Mouse (Mus musculus): ENCODE measurements at regions not wholly inside any gene's neighbourhood (a gene's known extent, or its start where the extent isn't known, plus 50 kb on each side); places are given as distances from the start of the nearest gene placed in this dataset.

- no peak overlapping the region for H3K27ac ChIP-seq (ENCODE audit: insufficient read depth, low read length)
These were observed 77.3 kb downstream of the Sox9 start for GRCm38 (mm10) chr11:112859309-112859708.

GRCm38 (mm10) chr11:112860797-112861196 is 78.8 kb downstream of the Sox9 start:
- H3K27ac ChIP-seq (ENCODE audit: insufficient read depth, low read length) = no peak overlapping the region
- no peak overlapping the region for H3K4me3 ChIP-seq (ENCODE audit: insufficient read depth, low read length)
- no peak for TF ChIP-seq CTCF (IDR thresholded peaks at IDR 0.05; ENCODE audit: extremely low read depth, insufficient read depth, low read length)
- TF ChIP-seq POLR2A (IDR thresholded peaks at IDR 0.05; ENCODE audit: extremely low read depth, insufficient read depth, low read length) = no peak
- H3K4me1 ChIP-seq (ENCODE audit: control insufficient read depth, insufficient read depth, low read length) = no peaks in the 10 kb centered on the region

More at GRCm38 (mm10) chr11:112859309-112859708, 77.3 kb downstream of the Sox9 start:
- Histone ChIP-seq H3K4me3 (ENCODE audit: insufficient read depth, low read length) (no peak overlapping the region), H3K4me1 (ENCODE audit: control insufficient read depth, insufficient read depth, low read length) (no peaks in the 10 kb centered on the region)
- TF ChIP-seq POLR2A (IDR thresholded peaks at IDR 0.05; ENCODE audit: extremely low read depth, insufficient read depth, low read length) = no peak
- TF ChIP-seq CTCF (IDR thresholded peaks at IDR 0.05; ENCODE audit: extremely low read depth, insufficient read depth, low read length) = no peak

DNA sequence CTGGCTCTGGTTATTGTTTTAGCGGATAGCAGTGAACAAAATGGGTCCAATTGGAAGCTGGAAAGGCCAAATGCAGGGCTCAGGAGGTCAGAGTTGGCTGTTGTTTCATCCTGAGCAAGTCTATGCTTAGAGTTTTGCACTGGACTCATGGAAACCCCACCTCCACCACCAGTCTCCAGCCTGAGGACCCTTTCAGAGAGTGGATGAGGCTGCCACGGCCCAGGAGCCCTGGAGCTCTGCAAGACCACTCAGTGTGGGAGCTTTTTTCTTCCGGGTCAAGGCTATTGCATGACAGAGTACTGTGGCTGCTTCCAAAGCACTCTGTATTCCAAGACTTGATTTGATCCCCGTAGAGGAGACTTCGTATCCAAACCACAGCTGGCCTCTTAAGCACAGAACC is 79.2 kb downstream of the Sox9 start:
- no peak overlapping the region for H3K27ac ChIP-seq (ENCODE audit: insufficient read depth, low read length)

GRCm38 (mm10) chr11:112865836-112866235 is 83.8 kb downstream of the Sox9 start:
- Histone ChIP-seq H3K4me3 (ENCODE audit: insufficient read depth, low read length) (no peak overlapping the region), H3K27ac (ENCODE audit: insufficient read depth, low read length) (no peak overlapping the region), H3K4me1 (ENCODE audit: control insufficient read depth, insufficient read depth, low read length) (peaks cover 2% of the 10 kb centered on the region; the same call in 1 of the 2 replicates)
- TF ChIP-seq CTCF (IDR thresholded peaks at IDR 0.05; ENCODE audit: extremely low read depth, insufficient read depth, low read length) (no peak), POLR2A (IDR thresholded peaks at IDR 0.05; ENCODE audit: extremely low read depth, insufficient read depth, low read length) (no peak)

More for the DNA sequence above, 79.2 kb downstream of the Sox9 start:
- no peak overlapping the region for H3K4me3 ChIP-seq (ENCODE audit: insufficient read depth, low read length)
- no peaks in the 10 kb centered on the region for H3K4me1 ChIP-seq (ENCODE audit: control insufficient read depth, insufficient read depth, low read length)
- TF ChIP-seq POLR2A (IDR thresholded peaks at IDR 0.05; ENCODE audit: extremely low read depth, insufficient read depth, low read length) (no peak), CTCF (IDR thresholded peaks at IDR 0.05; ENCODE audit: extremely low read depth, insufficient read depth, low read length) (no peak)

GRCm38 (mm10) chr11:112869571-112869970 is 87.5 kb downstream of the Sox9 start:
- Histone ChIP-seq H3K4me3 (ENCODE audit: insufficient read depth, low read length) (no peak overlapping the region), H3K27ac (ENCODE audit: insufficient read depth, low read length) (no peak overlapping the region), H3K4me1 (ENCODE audit: control insufficient read depth, insufficient read depth, low read length) (peaks cover 2% of the 10 kb centered on the region; the same call in 1 of the 2 replicates)
- TF ChIP-seq POLR2A (IDR thresholded peaks at IDR 0.05; ENCODE audit: extremely low read depth, insufficient read depth, low read length) (no peak), CTCF (IDR thresholded peaks at IDR 0.05; ENCODE audit: extremely low read depth, insufficient read depth, low read length) (no peak)

GRCm38 (mm10) chr11:112870201-112871035 is 88.4 kb downstream of the Sox9 start:
- Histone ChIP-seq H3K4me3 (ENCODE audit: insufficient read depth, low read length) (0 out of 2 replicates have a peak overlapping the region, but pooled peaks have one; percentile 1), H3K27ac (ENCODE audit: insufficient read depth, low read length) (no peak overlapping the region)
- TF ChIP-seq CTCF (IDR thresholded peaks at IDR 0.05; ENCODE audit: extremely low read depth, insufficient read depth, low read length) (no peak), POLR2A (IDR thresholded peaks at IDR 0.05; ENCODE audit: extremely low read depth, insufficient read depth, low read length) (no peak)

DNA sequence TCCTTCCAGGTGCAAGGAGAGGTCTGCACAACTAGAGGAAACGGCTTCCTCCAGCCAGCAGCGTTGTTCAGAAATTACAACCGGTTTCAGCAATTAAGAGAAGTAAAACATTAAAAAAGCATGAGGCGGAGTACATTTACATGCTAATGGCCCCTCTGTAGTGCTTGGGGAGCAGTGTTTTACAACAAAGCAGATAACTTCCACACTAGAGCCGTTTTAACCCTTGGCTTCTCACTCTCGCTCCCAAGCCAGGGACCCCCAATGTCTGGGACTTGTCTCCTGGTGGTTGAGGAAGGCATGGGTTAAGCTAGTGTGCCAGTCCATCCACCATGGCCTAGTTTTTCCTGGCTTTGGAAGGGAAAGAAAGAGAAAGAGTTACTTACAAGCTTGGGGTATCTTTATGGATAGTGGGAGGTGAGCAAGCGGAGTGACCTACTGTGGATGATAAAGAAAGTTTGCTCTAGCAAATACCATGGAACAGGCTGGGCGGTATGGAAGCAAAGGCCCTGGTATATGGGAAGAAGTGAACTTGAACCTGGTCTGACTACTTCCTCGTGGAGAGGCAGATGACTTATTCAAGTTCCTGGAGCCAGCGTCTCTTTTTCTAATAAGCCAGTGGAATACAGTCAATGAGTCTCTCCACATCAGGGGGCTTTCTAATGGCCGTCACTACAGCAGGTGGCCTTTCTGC is 90.8 kb downstream of the Sox9 start:
- H3K27ac ChIP-seq (ENCODE audit: insufficient read depth, low read length) = no peak overlapping the region
- TF ChIP-seq POLR2A (IDR thresholded peaks at IDR 0.05; ENCODE audit: extremely low read depth, insufficient read depth, low read length) (no peak), CTCF (IDR thresholded peaks at IDR 0.05; ENCODE audit: extremely low read depth, insufficient read depth, low read length) (no peak)
- H3K4me1 ChIP-seq (ENCODE audit: control insufficient read depth, insufficient read depth, low read length) = peaks cover 2% of the 10 kb centered on the region; the same call in 1 of the 2 replicates
- H3K4me3 ChIP-seq (ENCODE audit: insufficient read depth, low read length) = no peak overlapping the region

More at GRCm38 (mm10) chr11:112870201-112871035, 88.4 kb downstream of the Sox9 start:
- H3K4me1 ChIP-seq (ENCODE audit: control insufficient read depth, insufficient read depth, low read length) = peaks cover 2% of the 10 kb centered on the region; the same call in 1 of the 2 replicates

DNA sequence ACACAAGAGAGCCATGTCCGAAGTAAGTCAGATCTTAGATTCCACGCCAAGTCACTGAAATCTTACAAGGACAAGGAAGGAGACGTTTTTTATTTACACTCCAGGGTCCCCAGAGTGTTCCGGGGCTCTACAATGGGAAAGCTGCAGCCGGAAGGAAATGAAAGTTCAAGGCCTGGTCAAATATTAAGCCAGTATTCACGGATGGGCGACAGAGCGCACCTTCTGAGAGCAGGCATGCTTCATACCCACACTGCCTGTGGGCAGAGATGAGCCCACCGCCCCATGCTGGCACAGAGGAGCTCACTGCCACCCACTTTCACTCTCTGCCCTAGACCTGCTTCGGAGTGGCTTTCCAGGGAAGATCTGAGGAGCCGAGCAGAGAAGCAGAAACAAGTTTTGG is 92.2 kb downstream of the Sox9 start:
- H3K4me3 ChIP-seq (ENCODE audit: insufficient read depth, low read length) = no peak overlapping the region
- no peak for TF ChIP-seq POLR2A (IDR thresholded peaks at IDR 0.05; ENCODE audit: extremely low read depth, insufficient read depth, low read length)
- TF ChIP-seq CTCF (IDR thresholded peaks at IDR 0.05; ENCODE audit: extremely low read depth, insufficient read depth, low read length) = no peak
- H3K4me1 ChIP-seq (ENCODE audit: control insufficient read depth, insufficient read depth, low read length) = peaks cover 2% of the 10 kb centered on the region; the same call in 1 of the 2 replicates
- H3K27ac ChIP-seq (ENCODE audit: insufficient read depth, low read length) = no peak overlapping the region

GRCm38 (mm10) chr11:112876226-112876625 is 94.2 kb downstream of the Sox9 start:
- no peak overlapping the region for H3K4me3 ChIP-seq (ENCODE audit: insufficient read depth, low read length)
- no peak for TF ChIP-seq CTCF (IDR thresholded peaks at IDR 0.05; ENCODE audit: extremely low read depth, insufficient read depth, low read length)
- no peak for TF ChIP-seq POLR2A (IDR thresholded peaks at IDR 0.05; ENCODE audit: extremely low read depth, insufficient read depth, low read length)

More at GRCm38 (mm10) chr11:112876226-112876625, 94.2 kb downstream of the Sox9 start:
- Histone ChIP-seq H3K27ac (ENCODE audit: insufficient read depth, low read length) (no peak overlapping the region), H3K4me1 (ENCODE audit: control insufficient read depth, insufficient read depth, low read length) (no peaks in the 10 kb centered on the region)

Data from cortical plate, adult 2 months (tissue).